Mouse (Mus musculus): ENCODE results near the gene Fam71e1.
A peak's percentile ranks its signal among the peaks of the same experiment; 100 is the strongest.

Gene Fam71e1

DNA sequence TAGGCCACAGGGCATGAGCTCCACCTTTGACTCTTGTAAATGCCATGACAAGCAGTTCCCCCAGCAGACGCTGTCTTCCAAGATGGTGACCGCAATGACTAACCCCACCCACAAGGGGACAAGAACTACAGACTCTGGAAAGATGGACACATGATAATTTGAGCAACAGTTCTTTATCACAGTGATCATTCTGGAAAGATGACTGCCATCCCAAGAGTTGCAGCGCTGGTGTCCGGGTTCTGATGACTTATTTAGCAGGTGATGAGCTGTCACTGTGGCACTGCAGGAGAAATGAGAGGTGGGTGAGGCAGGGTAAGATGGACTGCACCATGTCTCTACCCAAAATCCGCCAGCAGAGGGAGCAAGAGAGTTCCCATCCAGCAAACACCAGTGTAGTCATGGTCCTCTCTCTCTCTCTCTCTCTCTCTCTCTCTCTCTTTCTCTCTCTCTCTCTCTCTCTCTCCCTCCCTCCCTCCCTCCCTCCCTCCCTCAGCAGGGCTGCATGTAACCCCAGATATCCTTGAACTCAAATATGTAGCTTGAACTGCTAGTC, 5.3 kb downstream of the Fam71e1 start:
- DNase-seq: peak; percentile 83 to 89

DNA sequence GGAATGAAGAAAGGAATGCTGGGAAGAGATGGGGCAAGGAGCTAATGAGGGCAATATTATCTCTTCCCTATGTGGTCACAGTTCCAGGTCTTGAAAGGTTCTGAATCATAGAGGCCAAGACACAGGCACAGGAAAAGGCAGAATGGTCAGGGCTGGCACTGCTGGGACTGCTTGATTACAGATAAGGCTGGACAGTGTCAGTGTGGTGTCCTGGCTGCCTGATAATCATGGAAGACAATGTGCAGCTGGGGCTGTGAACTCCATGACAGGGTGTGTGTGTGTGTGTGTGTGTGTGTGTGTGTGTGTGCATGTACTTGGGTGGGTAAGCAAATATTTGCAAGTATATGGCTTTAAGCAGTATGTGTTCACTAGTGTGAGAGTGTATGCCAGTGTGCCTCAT, 11.1 kb downstream of the Fam71e1 start:
- DNase-seq: no peak

- peak in 1 of 2 experiments; percentile 20 for DNase-seq
These were observed 23.0 kb downstream of the Fam71e1 start for GRCm38 (mm10) chr7:44519240-44519913.

GRCm38 (mm10) chr7:44520990-44521389, 24.6 kb downstream of the Fam71e1 start:
- DNase-seq: no peak

GRCm38 (mm10) chr7:44521710-44522109, 25.3 kb downstream of the Fam71e1 start:
- DNase-seq: peak; percentile 77 to 83

GRCm38 (mm10) chr7:44523056-44523455, 26.7 kb downstream of the Fam71e1 start:
- DNase-seq: no peak

GRCm38 (mm10) chr7:44524502-44524901, 28.1 kb downstream of the Fam71e1 start, which contains the start of gene Mybpc2:
TSS of gene Mybpc2 (minus strand) at chr7:44524656.
- DNase-seq: peak in 1 of 2 experiments; percentile 52

DNA sequence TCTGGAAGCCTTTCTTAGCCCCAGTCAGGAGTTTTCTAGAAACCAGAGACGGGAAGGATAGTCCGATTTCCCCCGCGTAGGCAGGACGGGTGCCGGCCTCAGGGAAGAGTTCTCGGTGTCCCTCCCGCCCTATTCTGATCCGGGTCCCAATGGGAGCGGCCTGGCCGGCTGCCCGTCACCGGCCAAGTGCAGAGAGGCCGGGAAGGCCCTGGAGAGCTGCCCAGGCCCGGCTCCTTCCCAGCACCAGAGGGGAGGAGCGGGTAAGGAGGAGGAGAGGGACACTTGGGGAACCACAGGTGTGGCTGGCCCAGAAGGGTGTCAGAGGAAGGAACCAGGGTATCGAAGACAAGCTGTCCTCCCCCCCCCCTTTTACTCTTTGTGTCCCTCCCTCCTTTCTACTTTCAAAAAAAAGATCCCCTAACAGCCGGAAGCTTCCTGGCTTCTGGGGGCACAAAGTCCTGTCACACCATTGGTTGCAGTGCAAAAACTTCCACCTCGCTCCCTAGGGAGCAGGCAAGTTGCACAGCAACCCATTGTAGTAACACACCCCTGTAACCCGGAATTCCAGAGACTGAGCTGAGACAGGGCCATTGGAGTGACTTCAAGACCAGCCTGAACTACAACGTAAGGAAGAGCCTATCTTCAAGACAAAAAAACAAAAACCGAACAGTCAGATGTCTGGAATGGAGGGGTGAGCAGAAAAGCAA, 28.9 kb downstream of the Fam71e1 start:
- peak; percentile 76 to 85 for DNase-seq

DNA sequence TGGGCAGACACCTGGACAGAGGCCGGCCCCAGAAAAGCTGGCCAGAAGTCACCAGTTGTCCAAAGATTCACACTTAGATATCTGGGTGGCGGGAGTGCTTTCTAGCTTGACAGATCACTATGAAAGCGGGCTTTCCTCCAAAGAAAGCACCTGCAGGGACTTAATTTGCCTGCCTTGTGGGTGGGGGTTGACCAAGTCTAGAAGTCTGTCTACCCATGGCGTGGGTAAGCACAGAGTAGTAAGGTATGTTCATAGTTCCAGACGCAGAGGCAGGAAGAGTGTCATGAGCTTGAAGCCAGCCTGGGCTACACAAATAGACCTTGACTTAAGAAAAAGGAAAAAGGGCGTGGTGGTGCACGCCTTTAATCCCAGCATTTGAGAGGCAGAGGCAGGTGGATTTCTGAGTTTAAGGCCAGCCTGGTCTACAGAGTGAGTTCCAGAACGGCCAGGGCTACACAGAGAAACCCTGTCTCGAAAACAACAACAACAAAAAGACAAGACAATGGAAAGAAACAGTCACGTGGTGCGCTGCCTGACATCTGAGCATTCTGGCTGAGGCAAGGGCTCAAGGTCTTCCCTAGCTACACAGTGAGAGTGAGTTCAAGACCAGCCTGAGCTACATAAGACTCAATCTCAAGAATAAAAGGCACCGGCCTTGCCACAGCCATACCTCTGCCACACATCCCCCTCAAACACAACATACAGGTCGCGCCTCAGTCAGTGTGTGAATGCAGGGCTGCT, 30.2 kb downstream of the Fam71e1 start:
- no peak for DNase-seq

DNA sequence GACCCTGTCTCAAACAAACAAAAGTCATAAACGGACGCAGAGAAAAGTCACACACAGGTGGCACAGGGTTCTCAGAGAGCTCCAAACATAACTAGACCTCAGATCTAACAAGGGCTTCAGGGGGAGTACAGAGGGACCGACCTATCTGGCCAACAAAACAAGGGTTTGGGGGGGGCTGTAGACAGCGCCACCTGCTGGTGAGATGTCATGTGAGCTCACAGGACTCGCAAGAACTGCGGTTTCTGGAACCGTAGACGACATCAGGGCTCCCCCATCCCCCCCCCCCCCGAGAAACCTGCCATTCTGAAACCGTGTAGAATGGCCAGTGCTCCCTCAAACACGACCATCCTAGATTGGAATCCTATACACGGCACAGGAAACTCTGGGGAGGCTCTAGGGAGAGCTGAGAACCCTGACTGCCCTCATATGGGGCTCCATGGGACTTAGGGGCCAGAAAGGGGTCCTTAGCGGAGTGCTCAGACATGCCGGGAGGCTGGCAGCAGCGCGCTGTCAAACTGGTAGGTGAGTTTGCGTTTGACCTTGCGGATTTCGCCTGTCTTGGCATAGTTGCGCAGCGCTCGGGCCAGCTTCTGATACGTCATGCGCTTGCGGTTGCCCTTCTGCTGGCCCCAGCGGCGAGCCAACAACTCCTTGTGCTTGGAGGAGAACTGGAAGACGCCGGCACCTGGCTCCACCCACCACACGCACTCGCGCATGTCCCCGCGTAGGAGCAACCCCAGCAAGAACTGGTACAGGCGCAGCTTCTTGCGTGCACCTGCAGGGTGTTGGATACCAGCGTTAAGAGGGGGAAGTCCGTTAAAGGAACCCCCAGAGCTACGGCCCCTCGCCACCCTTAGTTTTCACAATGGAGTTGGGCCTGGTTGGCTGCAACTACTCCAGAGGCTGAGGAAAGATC, 31.4 kb downstream of the Fam71e1 start:
- peak; percentile 82 to 88 for DNase-seq

DNA sequence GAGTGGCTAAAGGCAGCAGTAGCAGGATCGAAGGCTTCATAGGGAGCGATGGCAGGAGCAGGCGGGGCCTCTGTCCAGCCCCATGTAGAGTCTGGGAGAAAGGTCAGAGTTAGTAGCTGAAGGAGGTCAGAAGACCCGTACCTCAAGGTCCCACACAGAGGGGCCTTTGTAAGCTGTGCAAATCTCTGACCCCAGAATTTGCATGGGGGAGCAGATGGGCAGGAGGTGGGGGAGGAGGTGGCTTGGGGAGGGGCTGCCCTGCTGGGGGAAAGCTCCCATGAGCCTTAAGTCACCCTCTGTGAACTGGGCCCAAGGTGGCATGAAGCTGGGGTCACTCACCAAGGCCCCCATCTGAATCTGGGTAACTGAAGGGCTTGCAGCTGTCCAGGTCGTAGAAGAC, 33.1 kb downstream of the Fam71e1 start:
- no peak for DNase-seq

- DNase-seq: no peak
These were observed 34.1 kb downstream of the Fam71e1 start for GRCm38 (mm10) chr7:44530507-44530906.

DNA sequence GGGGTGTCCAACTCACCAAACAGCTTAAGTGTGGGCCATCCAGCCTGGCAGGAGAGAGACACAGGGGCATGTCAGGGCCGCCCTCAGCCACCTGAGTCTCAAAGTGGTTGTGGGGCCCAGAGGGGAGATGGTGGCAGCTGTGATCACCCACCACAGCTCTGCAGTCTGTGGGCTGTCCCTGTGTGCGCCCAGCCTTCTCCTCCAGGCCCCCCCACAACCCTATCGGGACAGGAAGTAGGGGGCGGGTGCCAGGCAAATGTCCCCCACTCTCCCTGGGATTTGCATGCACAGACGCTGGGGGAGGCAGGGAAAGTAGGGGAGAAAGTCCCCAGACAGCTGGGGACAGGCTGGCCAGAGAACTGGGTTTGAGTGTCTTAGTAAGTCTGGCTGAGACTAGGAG, 34.8 kb downstream of the Fam71e1 start:
- no peak for DNase-seq

GRCm38 (mm10) chr7:44531946-44532732, 35.8 kb downstream of the Fam71e1 start, which contains the start of gene Spib:
TSS of gene Spib (minus strand) at chr7:44532071.
- no peak for DNase-seq

GRCm38 (mm10) chr7:44532918-44533745, 36.8 kb downstream of the Fam71e1 start:
- no peak for DNase-seq

- no peak for DNase-seq
These were observed 37.3 kb downstream of the Fam71e1 start for GRCm38 (mm10) chr7:44533746-44534045.

DNA sequence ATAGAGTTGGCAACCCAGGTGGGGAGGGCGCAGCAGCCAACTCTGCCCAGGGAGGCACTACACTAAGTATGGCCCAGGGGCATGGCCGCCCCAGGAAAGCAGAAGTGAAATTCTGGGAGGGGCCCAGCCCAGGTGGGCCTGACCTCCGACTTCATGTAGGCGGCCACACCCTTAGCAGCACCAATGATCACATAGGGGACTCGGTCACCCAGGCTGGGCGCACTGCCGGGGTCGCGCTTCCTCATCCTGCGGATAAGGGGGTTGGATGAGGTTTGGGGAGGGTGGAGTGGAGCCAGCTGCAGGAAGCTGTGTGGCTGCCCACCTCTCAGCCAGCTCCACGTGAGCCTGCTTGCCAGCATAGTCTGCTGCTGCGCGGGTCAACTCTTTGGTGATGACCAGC, 37.9 kb downstream of the Fam71e1 start:
- no peak for DNase-seq

DNA sequence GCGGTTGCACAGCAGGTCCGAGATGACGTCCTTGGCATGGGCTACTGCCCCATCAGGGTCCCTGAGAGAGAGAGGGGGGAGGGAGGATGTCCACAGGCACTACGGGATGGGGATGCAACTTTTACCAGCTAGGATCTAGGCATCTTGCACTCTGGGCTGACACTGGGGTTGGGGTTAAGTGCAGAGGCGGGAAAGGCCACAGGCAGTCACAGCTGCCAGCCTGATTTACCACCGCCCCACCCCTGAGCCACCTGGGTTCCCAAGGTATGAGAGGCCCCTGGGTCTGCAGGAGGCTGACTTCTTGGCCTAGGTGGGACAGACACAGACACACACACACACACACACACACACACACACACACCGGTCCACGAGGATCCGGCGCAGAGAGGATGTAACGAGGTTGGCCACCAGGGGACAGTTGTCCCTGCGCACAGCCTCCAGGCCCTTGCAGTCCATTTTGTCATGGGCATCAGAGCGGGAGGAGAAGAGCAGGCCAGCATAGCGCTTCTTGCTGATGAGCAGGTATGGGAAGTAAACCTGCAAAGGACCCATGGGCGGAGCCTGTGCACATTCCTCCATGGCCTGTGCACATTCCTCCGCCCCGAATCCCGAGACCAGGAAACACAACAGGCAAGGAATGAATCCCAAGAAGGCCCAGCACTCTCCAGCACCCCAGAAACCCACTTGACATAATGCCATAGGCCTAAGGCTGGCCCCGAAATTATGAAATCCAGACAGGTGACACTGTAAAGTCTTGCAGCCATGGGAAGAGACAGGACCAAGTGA, 38.5 kb downstream of the Fam71e1 start:
- DNase-seq: no peak
